Mouse (Mus musculus) kidney, adult 2 months (tissue): ENCODE results near the gene Abhd15. TPM values are rescaled to one million over a fixed set of nuclear protein-coding genes. Genes with fewer than 3 reads are reported as not detected.

Experiments
- DNase-seq: peaks from one replicate; pipeline ENCODE4 v3.0.0; 2021
- H3K27ac ChIP-seq: fragments of 200-500 bp; 2 replicates; pipeline ENCODE4 v1.5.1; 2012; ENCODE audit warnings: low read depth, low read length, control low read depth, inconsistent platforms; ENCODE audit not compliant: insufficient read depth
- H3K27me3 ChIP-seq: fragments of 200-500 bp; replicated peaks from 2 replicates; pipeline ENCODE4 v1.6.1; 2012; ENCODE audit warnings: mild to moderate bottlenecking, moderate library complexity, low read length, inconsistent platforms; ENCODE audit not compliant: control insufficient read depth, insufficient read depth
- H3K36me3 ChIP-seq: fragments of 200-500 bp; 2 replicates; pipeline ENCODE4 v1.6.1; 2012; ENCODE audit warnings: mild to moderate bottlenecking, moderate library complexity, low read length, inconsistent platforms; ENCODE audit not compliant: control insufficient read depth, insufficient read depth
- H3K4me1 ChIP-seq: fragments of 200-500 bp; 2 replicates; pipeline ENCODE4 v1.6.1; 2011; ENCODE audit warnings: low read length; ENCODE audit not compliant: control insufficient read depth, insufficient read depth
- H3K4me3 ChIP-seq: fragments of 200-500 bp; 2 replicates; pipeline ENCODE4 v1.5.1; 2011; ENCODE audit warnings: mild to moderate bottlenecking, low read depth, low read length, control low read depth; ENCODE audit not compliant: insufficient read depth
- CTCF ChIP-seq: fragments of 200-500 bp; conservative IDR thresholded peaks from 2 replicates; pipeline ENCODE4 v1.5.1; 2011; ENCODE audit warnings: low read depth, mild to moderate bottlenecking, control low read depth, low read length, moderate library complexity, mixed read lengths; ENCODE audit not compliant: insufficient read depth, insufficient read length
- POLR2A ChIP-seq: fragments of 200-500 bp; IDR thresholded peaks from one replicate; pipeline ENCODE4 v1.6.1; 2011; ENCODE audit warnings: low read depth, low read length, control low read depth
- WGBS: fragments of 180-500 bp; shearing (Covaris S2); methylation state at CpG from one replicate; pipeline ENCODE4 v1.1.7; 2018; 5-methylcytosine and 5-hydroxymethylcytosine counted together
- polyA plus RNA-seq: library from polyadenylated mRNA; depleted of rRNA; stranded (reverse); fragments of >200 nt; gene quantifications from 2 replicates; pipeline ENCODE4 v1.2.3, GENCODE M21; 2012

Abhd15 gene
- polyA plus RNA-seq, 1 experiment, result 2.7 TPM

DNA sequence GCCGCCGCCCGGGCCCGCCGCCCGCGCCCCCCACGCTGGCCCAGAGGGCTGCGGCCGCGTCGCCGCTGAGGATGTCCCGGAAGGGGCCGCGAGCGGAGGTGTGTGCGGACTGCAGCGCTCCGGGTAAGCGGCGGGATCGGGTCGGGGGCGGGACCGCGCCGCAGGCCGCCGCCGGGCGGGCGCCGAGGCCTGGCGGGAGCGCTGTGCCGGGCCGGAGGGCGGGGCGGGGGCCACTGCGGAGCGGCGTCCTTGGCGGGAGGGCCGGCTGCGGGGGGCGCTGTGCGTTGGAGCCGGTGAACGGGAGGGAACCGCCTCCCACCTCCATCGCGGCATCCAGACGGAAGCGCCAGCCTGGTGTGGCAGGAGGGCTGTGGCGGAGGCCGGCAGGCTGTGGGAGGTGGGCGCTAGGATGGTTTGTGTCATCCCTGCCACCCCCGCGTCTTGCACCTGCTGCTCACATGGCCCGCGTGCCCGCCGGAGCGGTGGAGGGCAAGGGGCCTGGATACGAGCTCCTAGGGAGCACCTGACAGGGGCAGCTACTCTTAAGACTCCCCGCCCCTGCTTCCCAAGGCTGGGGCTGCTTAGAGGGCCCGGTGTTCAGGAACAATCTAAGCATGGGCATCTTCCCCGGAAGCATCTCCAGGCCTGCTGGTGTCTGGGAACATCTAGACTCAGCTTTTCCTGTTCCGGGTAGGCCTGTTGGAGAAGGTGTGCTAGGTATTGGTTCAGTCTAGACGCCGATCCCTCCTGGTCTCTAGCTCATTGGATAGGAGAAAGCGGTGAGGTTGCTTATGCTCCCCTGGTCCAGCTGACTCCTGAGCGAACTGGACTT is 21.2 kb upstream of the Abhd15 start, which contains the start of gene Git1:
TSS of gene Git1 (plus strand) at position 51 of the 832 bp plus-strand sequence.
- peak; percentile 59 for DNase-seq
- Histone ChIP-seq H3K27ac (peak within 1 kb of the TSS; percentile 97), H3K27me3 (no peaks in the 10 kb centered on the region), H3K4me1 (peaks cover 36% of the 10 kb centered on the region), H3K36me3 (no peaks in the 10 kb centered on the region), H3K4me3 (peak within 1 kb of the TSS; percentile 92)
- WGBS, result 1% methylated on average over 70 of the region's 74 CpGs
- TF ChIP-seq POLR2A, result no peak
- TF ChIP-seq CTCF, result no peak

DNA sequence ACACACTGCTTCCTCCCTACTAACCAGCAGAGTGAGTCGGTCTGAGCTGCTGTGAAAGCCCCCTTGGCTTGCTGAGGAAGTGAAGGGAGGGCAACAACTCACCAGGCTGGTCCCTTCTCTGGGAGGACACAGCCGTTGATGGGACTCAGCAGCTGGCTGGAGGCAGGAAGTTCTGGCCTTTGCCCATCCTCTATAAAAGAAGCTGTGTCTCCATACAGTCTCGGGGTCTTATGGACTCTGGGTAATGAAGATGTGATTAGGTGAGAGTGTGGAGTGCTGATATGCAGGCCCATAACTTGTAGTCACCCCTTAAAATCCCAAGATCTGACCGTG is 20.6 kb upstream of the Abhd15 start:
- TF ChIP-seq CTCF (no peak), POLR2A (no peak)
- 18% methylated on average over 4 of the region's 4 CpGs for WGBS
- H3K36me3 ChIP-seq, result no peaks in the 10 kb centered on the region
- no peaks in the 10 kb centered on the region for H3K27me3 ChIP-seq
- no peak for DNase-seq
- H3K4me3 ChIP-seq, result peak overlapping the region; percentile 71
- H3K27ac ChIP-seq, result peak overlapping the region; percentile 30
- peaks cover 36% of the 10 kb centered on the region for H3K4me1 ChIP-seq

DNA sequence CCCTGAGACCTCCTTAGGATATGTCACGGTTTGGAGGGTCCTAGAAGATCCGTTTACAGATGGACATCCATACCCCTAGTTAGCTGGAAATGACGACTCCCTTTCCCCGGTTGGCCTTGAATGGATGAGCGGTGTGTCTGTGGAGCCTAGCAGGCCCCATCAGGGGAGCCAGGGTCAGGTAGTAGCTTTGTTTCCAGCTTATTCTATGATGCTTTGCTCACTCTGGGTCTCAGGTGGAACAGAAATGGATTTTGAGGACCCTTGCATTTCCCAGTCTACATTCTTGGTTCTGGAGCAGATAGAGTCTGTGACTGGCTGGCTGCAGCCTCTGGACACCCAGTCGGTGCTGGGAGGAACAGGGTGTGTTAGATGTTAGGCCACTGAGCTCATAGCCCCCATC is 20.1 kb upstream of the Abhd15 start:
- peak overlapping the region; percentile 71; the same call in 1 of the 2 replicates for H3K4me3 ChIP-seq
- no peaks in the 10 kb centered on the region for H3K36me3 ChIP-seq
- no peak for DNase-seq
- no peak overlapping the region for H3K27ac ChIP-seq
- 52% methylated on average over 6 of the region's 6 CpGs for WGBS
- no peaks in the 10 kb centered on the region for H3K27me3 ChIP-seq
- peaks cover 36% of the 10 kb centered on the region for H3K4me1 ChIP-seq
- TF ChIP-seq POLR2A, result no peak
- no peak for TF ChIP-seq CTCF

GRCm38 (mm10) chr11:77495507-77495906 is 19.4 kb upstream of the Abhd15 start:
- H3K27ac ChIP-seq, result no peak overlapping the region
- DNase-seq, result no peak
- peaks cover 36% of the 10 kb centered on the region for H3K4me1 ChIP-seq
- H3K4me3 ChIP-seq, result no peak overlapping the region
- TF ChIP-seq CTCF (no peak), POLR2A (no peak)
- no peaks in the 10 kb centered on the region for H3K36me3 ChIP-seq
- no peaks in the 10 kb centered on the region for H3K27me3 ChIP-seq

DNA sequence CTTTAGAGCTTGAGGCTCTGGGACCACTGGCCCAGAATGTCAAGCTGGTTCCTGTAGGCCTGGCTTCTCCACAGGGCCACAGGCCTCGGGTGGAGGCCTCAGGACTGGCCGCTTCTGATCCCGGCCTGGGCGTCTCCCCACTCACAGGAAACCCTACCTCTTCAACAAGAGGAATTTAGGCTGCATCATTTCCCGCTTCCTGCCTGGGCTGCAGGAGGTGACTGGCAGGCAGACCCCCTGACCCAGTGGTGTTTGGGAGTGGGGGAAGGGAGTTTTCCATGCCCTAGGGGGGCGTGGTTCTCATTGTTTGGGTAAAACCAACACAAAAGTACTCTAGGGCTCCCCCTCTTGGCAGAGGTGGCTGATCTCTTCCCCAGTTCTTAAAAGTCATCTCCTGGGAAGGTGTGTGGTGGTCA is 17.6 kb upstream of the Abhd15 start:
- no peaks in the 10 kb centered on the region for H3K36me3 ChIP-seq
- no peak overlapping the region for H3K4me3 ChIP-seq
- peak; percentile 49 for TF ChIP-seq CTCF
- TF ChIP-seq POLR2A, result no peak
- whole genome bisulfite sequencing, result 61% methylated on average over 6 of the region's 6 CpGs
- peak overlapping the region; percentile 82 for H3K27ac ChIP-seq
- H3K4me1 ChIP-seq, result peaks cover 28% of the 10 kb centered on the region
- peak; percentile 89 for DNase-seq
- no peaks in the 10 kb centered on the region for H3K27me3 ChIP-seq

DNA sequence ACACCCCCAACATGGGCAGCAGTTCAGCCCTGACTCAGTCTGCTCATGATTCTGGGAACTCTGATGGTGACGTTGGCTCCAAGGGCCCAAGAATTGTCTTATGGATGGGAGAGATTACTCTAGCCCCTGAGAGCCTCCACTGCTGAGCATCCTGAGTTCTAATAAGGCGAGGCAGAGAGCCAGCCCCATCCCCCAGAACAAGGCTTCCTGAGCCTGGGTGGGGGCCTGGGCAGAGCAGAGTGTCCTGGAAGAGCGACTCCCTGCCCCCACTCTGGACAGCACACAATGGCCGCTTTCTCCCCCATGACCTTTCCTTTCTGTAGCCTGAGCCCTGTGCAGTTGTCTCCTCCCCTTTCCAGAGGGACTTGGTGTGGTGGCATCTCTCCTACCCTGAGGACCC is 17.1 kb upstream of the Abhd15 start:
- H3K4me3 ChIP-seq, result no peak overlapping the region
- peaks cover 25% of the 10 kb centered on the region for H3K4me1 ChIP-seq
- WGBS, result 53% methylated on average over 4 of the region's 4 CpGs
- H3K27ac ChIP-seq, result peak overlapping the region; percentile 67
- DNase-seq, result peak; percentile 66
- TF ChIP-seq CTCF, result no peak
- no peak for TF ChIP-seq POLR2A
- H3K27me3 ChIP-seq, result no peaks in the 10 kb centered on the region
- H3K36me3 ChIP-seq, result no peaks in the 10 kb centered on the region

DNA sequence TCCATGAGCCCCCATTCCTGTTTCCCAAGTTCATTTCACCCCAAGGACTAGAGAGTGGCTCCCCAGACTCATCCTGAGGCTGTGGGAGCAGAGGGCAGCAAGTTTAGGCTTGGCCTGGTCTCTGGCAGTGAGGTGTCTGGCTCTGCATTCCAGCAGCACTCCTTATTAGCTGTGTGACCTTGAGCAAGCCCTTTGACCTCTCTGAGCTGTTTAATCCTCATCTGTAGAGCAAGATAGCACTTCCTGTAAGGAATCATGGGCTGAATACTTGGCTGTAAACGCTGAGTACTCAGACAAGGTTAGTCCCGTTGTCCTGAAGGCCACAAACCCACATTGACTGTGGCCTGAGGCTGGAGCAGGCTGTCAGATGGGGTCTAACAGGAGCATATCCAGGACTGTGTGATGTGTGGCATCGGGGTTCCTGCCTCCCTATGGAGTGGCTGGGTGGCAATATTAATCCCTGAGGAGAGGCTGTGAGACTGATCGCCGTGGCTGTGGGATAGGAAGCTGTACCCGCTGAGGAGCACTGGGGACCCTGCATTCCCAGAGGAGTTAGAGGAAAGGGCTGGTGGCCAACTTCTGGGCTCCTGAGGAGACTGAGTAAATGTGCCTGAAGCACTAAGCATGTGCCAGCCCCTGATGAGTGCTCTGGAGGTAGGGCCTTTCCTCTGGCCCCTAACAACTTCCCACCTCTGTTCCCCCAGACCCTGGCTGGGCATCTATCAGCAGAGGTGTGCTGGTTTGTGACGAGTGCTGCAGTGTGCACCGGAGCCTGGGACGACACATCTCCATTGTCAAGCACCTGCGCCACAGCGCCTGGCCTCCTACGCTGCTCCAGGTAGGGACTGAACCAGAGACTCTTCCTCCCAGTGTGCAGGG is 16.4 kb upstream of the Abhd15 start:
- H3K27me3 ChIP-seq, result no peaks in the 10 kb centered on the region
- H3K4me3 ChIP-seq, result no peak overlapping the region
- 78% methylated on average over 12 of the region's 12 CpGs for WGBS
- DNase-seq, result no peak
- no peak for TF ChIP-seq POLR2A
- TF ChIP-seq CTCF, result no peak
- peak overlapping the region; percentile 67 for H3K27ac ChIP-seq
- no peaks in the 10 kb centered on the region for H3K36me3 ChIP-seq
- H3K4me1 ChIP-seq, result peaks cover 25% of the 10 kb centered on the region
